Mouse (Mus musculus): Measurements from ENCODE around the gene AA986860.

- TF ChIP-seq CTCF (IDR thresholded peaks at IDR 0.05 in 2 of 3, conservative IDR thresholded peaks at IDR 0.05 in 1 of 3; ENCODE audit: control insufficient read depth in 1 of 3, insufficient read depth in 1 of 3, low read depth in 2 of 3, low read length in 3 of 3, poor library complexity in 1 of 3, severe bottlenecking in 1 of 3) = no peak
- no peak for TF ChIP-seq POLR2A (IDR thresholded peaks at IDR 0.05; ENCODE audit: control insufficient read depth in 1 of 2, insufficient read depth in 1 of 2, low read depth in 1 of 2, low read length in 2 of 2, poor library complexity in 1 of 2)
- TF ChIP-seq SIN3A (IDR thresholded peaks at IDR 0.05; ENCODE audit: low read length) = no peak
- TF ChIP-seq POLR2AphosphoS2 (IDR thresholded peaks at IDR 0.05; ENCODE audit: low read length) = no peak
- TF ChIP-seq EP300 (IDR thresholded peaks at IDR 0.05; ENCODE audit: low read depth in 1 of 2, low read length in 2 of 2) = no peak
Measured at GRCm38 (mm10) chr1:130714046-130714445, 17.7 kb upstream of the AA986860 start.

Measured in MEL (cell line).